Mouse (Mus musculus) intestine, embryonic 15.5 days (tissue): Measurements from ENCODE around the gene Camk2b. TPM values are rescaled to one million over a fixed set of nuclear protein-coding genes. Genes with fewer than 3 reads are reported as not detected.
"Not testable (repeated sequence)": the region's sequence is repeated elsewhere in the genome, so short reads cannot be mapped to it uniquely, and the experiment has no call there.

Source experiments
- ATAC-seq: fragments of 200-750 bp; cut with Nextera tagmentation; 2 replicates; pipeline ENCODE4 v1.8.0; 2017; ENCODE audit warnings: moderate TSS enrichment, moderate library complexity
- H3K27ac ChIP-seq: fragments of 300-500 bp; sonication (generic); 2 replicates; pipeline ENCODE4 v1.5.1; 2015; ENCODE audit warnings: mild to moderate bottlenecking, inconsistent platforms
- H3K27me3 ChIP-seq: fragments of 300-500 bp; sonication (generic); replicated peaks from 2 replicates; pipeline ENCODE4 v1.6.1; 2015; ENCODE audit warnings: inconsistent platforms
- H3K36me3 ChIP-seq: fragments of 300-500 bp; sonication (generic); 2 replicates; pipeline ENCODE4 v1.6.1; 2015; ENCODE audit warnings: inconsistent platforms
- H3K4me1 ChIP-seq: fragments of 300-500 bp; sonication (generic); replicated peaks from 2 replicates; pipeline ENCODE4 v1.6.1; 2015; ENCODE audit warnings: inconsistent platforms
- H3K4me2 ChIP-seq: fragments of 300-500 bp; sonication (generic); replicated peaks from 2 replicates; pipeline ENCODE4 v1.6.1; 2015; ENCODE audit warnings: mild to moderate bottlenecking, inconsistent platforms
- H3K4me3 ChIP-seq: fragments of 300-500 bp; sonication (generic); replicated peaks from 2 replicates; pipeline ENCODE4 v1.5.1; 2015; ENCODE audit warnings: inconsistent platforms
- H3K9ac ChIP-seq: fragments of 300-500 bp; sonication (generic); 2 replicates; pipeline ENCODE4 v1.6.1; 2015; ENCODE audit warnings: inconsistent platforms
- H3K9me3 ChIP-seq: fragments of 300-500 bp; sonication (generic); 2 replicates; pipeline ENCODE4 v1.6.1; 2016; ENCODE audit warnings: inconsistent platforms
- WGBS: fragments of 180-500 bp; shearing (Covaris S2); methylation state at CpG from one replicate; pipeline ENCODE4 v1.1.7; 2015; 5-methylcytosine and 5-hydroxymethylcytosine counted together
- polyA plus RNA-seq: library from polyadenylated mRNA; unstranded; fragments of >200 nt; fragmentation: Nextera tagmentation; extraction: Ambion mirVana; gene quantifications from 2 replicates; pipeline ENCODE4 v1.2.1, GENCODE M21; 2015

Camk2b gene
- polyA plus RNA-seq, 1 experiment from 2014 or later, result 5.3 TPM

- Histone ChIP-seq H3K4me1 (peaks cover 7% of the 10 kb centered on the region), H3K36me3 (no peaks in the 10 kb centered on the region), H3K27ac (no peak overlapping the region), H3K9ac (no peak overlapping the region), H3K27me3 (no peaks in the 10 kb centered on the region), H3K9me3 (no peaks in the 10 kb centered on the region), H3K4me2 (no peak overlapping the region), H3K4me3 (no peak overlapping the region)
- 76% methylated on average over 17 of the region's 17 CpGs for WGBS
- no peak for ATAC-seq
Observed at GRCm38 (mm10) chr11:6020897-6021839, 45.0 kb downstream of the Camk2b start.

GRCm38 (mm10) chr11:6020360-6020759, 45.8 kb downstream of the Camk2b start:
- Histone ChIP-seq H3K4me1 (peaks cover 7% of the 10 kb centered on the region), H3K36me3 (no peaks in the 10 kb centered on the region), H3K4me3 (no peak overlapping the region), H3K27ac (no peak overlapping the region), H3K4me2 (no peak overlapping the region), H3K9ac (no peak overlapping the region), H3K27me3 (no peaks in the 10 kb centered on the region), H3K9me3 (no peaks in the 10 kb centered on the region)
- no peak for ATAC-seq
- WGBS, result 67% methylated on average over 5 of the region's 5 CpGs

GRCm38 (mm10) chr11:6018218-6019010, 47.7 kb downstream of the Camk2b start:
- WGBS, result 58% methylated on average over 7 of the region's 7 CpGs
- H3K27me3 ChIP-seq, result no peaks in the 10 kb centered on the region
- no peaks in the 10 kb centered on the region for H3K9me3 ChIP-seq
- no peaks in the 10 kb centered on the region for H3K36me3 ChIP-seq
- H3K4me2 ChIP-seq, result no peak overlapping the region
- no peak overlapping the region for H3K4me3 ChIP-seq
- H3K27ac ChIP-seq, result no peak overlapping the region
- peak; percentile 55; the same call in 1 of the 2 replicates for ATAC-seq
- H3K9ac ChIP-seq, result no peak overlapping the region
- H3K4me1 ChIP-seq, result peaks cover 7% of the 10 kb centered on the region

GRCm38 (mm10) chr11:6017484-6018140, 48.5 kb downstream of the Camk2b start:
- Histone ChIP-seq H3K4me1 (peaks cover 7% of the 10 kb centered on the region), H3K36me3 (no peaks in the 10 kb centered on the region), H3K4me2 (no peak overlapping the region), H3K9me3 (no peaks in the 10 kb centered on the region), H3K27ac (no peak overlapping the region), H3K4me3 (no peak overlapping the region), H3K9ac (no peak overlapping the region), H3K27me3 (no peaks in the 10 kb centered on the region)
- WGBS, result 74% methylated on average over 10 of the region's 11 CpGs
- ATAC-seq, result no peak

GRCm38 (mm10) chr11:6016797-6017395, 49.3 kb downstream of the Camk2b start:
- Histone ChIP-seq H3K9me3 (no peaks in the 10 kb centered on the region), H3K4me2 (no peak overlapping the region), H3K36me3 (0 out of 2 replicates have a peak, but pooled peaks cover 1% of the 10 kb centered on the region), H3K27ac (no peak overlapping the region), H3K9ac (no peak overlapping the region), H3K4me3 (no peak overlapping the region), H3K4me1 (peaks cover 7% of the 10 kb centered on the region), H3K27me3 (no peaks in the 10 kb centered on the region)
- WGBS, result 67% methylated on average over 9 of the region's 9 CpGs
- no peak for ATAC-seq

- Histone ChIP-seq H3K27me3 (no peaks in the 10 kb centered on the region), H3K4me3 (no peak overlapping the region), H3K9me3 (no peaks in the 10 kb centered on the region), H3K27ac (no peak overlapping the region), H3K9ac (no peak overlapping the region), H3K4me2 (no peak overlapping the region), H3K4me1 (peaks cover 7% of the 10 kb centered on the region), H3K36me3 (0 out of 2 replicates have a peak, but pooled peaks cover 3% of the 10 kb centered on the region)
- 2% methylated on average over 3 of the region's 3 CpGs for WGBS
- ATAC-seq, result no peak
Observed at GRCm38 (mm10) chr11:6016368-6016767, 49.8 kb downstream of the Camk2b start.

GRCm38 (mm10) chr11:6015011-6015431, 51.1 kb downstream of the Camk2b start:
- no peak overlapping the region for H3K9ac ChIP-seq
- H3K27me3 ChIP-seq, result no peaks in the 10 kb centered on the region
- peaks cover 7% of the 10 kb centered on the region for H3K4me1 ChIP-seq
- 74% methylated on average over 6 of the region's 6 CpGs for WGBS
- no peaks in the 10 kb centered on the region for H3K9me3 ChIP-seq
- no peak for ATAC-seq
- no peak overlapping the region for H3K4me3 ChIP-seq
- no peak overlapping the region for H3K4me2 ChIP-seq
- H3K27ac ChIP-seq, result no peak overlapping the region
- H3K36me3 ChIP-seq, result 0 out of 2 replicates have a peak, but pooled peaks cover 3% of the 10 kb centered on the region

GRCm38 (mm10) chr11:6013359-6013758, 52.8 kb downstream of the Camk2b start:
- H3K27ac ChIP-seq, result no peak overlapping the region
- H3K4me1 ChIP-seq, result peaks cover 2% of the 10 kb centered on the region; the same call in 1 of the 2 replicates
- no peaks in the 10 kb centered on the region for H3K27me3 ChIP-seq
- H3K9ac ChIP-seq, result no peak overlapping the region
- H3K36me3 ChIP-seq, result 0 out of 2 replicates have a peak, but pooled peaks cover 3% of the 10 kb centered on the region
- H3K4me2 ChIP-seq, result no peak overlapping the region
- no peak overlapping the region for H3K4me3 ChIP-seq
- no peak for ATAC-seq
- 70% methylated on average over 2 of the region's 2 CpGs for whole genome bisulfite sequencing
- H3K9me3 ChIP-seq, result no peaks in the 10 kb centered on the region

- Histone ChIP-seq H3K4me1 (no peaks in the 10 kb centered on the region), H3K27ac (no peak overlapping the region), H3K9ac (no peak overlapping the region), H3K36me3 (0 out of 2 replicates have a peak, but pooled peaks cover 3% of the 10 kb centered on the region), H3K27me3 (no peaks in the 10 kb centered on the region), H3K4me2 (no peak overlapping the region), H3K4me3 (no peak overlapping the region), H3K9me3 (no peaks in the 10 kb centered on the region)
- WGBS, result 97% methylated on average over 3 of the region's 3 CpGs
- peak; percentile 16; the same call in 1 of the 2 replicates for ATAC-seq
Observed at GRCm38 (mm10) chr11:6011879-6012278, 54.3 kb downstream of the Camk2b start.

GRCm38 (mm10) chr11:6010751-6011482, 55.2 kb downstream of the Camk2b start:
- H3K9me3 ChIP-seq, H3K4me2 ChIP-seq, H3K4me1 ChIP-seq, H3K4me3 ChIP-seq, H3K36me3 ChIP-seq, H3K27ac ChIP-seq, H3K27me3 ChIP-seq, H3K9ac ChIP-seq: not testable (repeated sequence)
- 94% methylated on average over 3 of the region's 18 CpGs for WGBS
- peak; percentile 62; the same call in 1 of the 2 replicates for ATAC-seq

GRCm38 (mm10) chr11:6007779-6008128, 58.4 kb downstream of the Camk2b start:
- Histone ChIP-seq H3K4me2 (peak overlapping the region; percentile 54), H3K4me3 (peak overlapping the region; percentile 29), H3K4me1 (peaks cover 12% of the 10 kb centered on the region)
- H3K27ac ChIP-seq, H3K9me3 ChIP-seq, H3K36me3 ChIP-seq, H3K9ac ChIP-seq, ATAC-seq, H3K27me3 ChIP-seq: not testable (repeated sequence)
- 36% methylated on average over 12 of the region's 13 CpGs for WGBS
